Mouse (Mus musculus): ENCODE data around the gene Surf4.
"Not testable (repeated sequence)": the region's sequence is repeated elsewhere in the genome, so short reads cannot be mapped to it uniquely, and the experiment has no call there.

GRCm38 (mm10) chr2:26885541-26885940, 48.2 kb downstream of the Surf4 start:
- not testable (repeated sequence) for TF ChIP-seq EP300, CTCF (IDR thresholded peaks at IDR 0.05; ENCODE audit: low read depth)
